Mouse (Mus musculus) forebrain, postnatal 0 days (tissue): ENCODE measurements around the gene Pcbp4. TPM values are rescaled to one million over a fixed set of nuclear protein-coding genes. Genes with fewer than 3 reads are reported as not detected.
A peak's percentile ranks its signal among the peaks of the same experiment; 100 is the strongest.

ENCODE experiments used
- ATAC-seq: fragments of 200-750 bp; cut with Nextera tagmentation; 2 replicates; pipeline ENCODE4 v1.8.0; 2017; ENCODE audit warnings: mild to moderate bottlenecking, moderate library complexity
- DNase-seq: peaks from one replicate; pipeline ENCODE4 v3.0.0-alpha.2; 2015
- H3K27ac ChIP-seq: fragments of 300-500 bp; sonication (generic); 2 replicates; pipeline ENCODE4 v1.5.1; 2014; ENCODE audit warnings: low read depth, mild to moderate bottlenecking, antibody characterized with exemption, low read length, moderate library complexity, mixed read lengths
- H3K27me3 ChIP-seq: fragments of 300-500 bp; sonication (generic); 2 replicates; pipeline ENCODE4 v1.6.1; 2014; ENCODE audit warnings: mild to moderate bottlenecking, low read length, mixed read lengths; ENCODE audit not compliant: insufficient read depth
- H3K36me3 ChIP-seq: fragments of 300-500 bp; sonication (generic); 2 replicates; pipeline ENCODE4 v1.6.1; 2014; ENCODE audit warnings: mild to moderate bottlenecking, moderate library complexity; ENCODE audit not compliant: insufficient read depth
- H3K4me1 ChIP-seq: fragments of 300-500 bp; sonication (generic); 2 replicates; pipeline ENCODE4 v1.6.1; 2014; ENCODE audit warnings: antibody characterized with exemption; ENCODE audit not compliant: insufficient read depth
- H3K4me2 ChIP-seq: fragments of 300-500 bp; sonication (generic); 2 replicates; pipeline ENCODE4 v1.6.1; 2014; ENCODE audit warnings: low read depth, mild to moderate bottlenecking, moderate library complexity
- H3K4me3 ChIP-seq: fragments of 300-500 bp; sonication (generic); 2 replicates; pipeline ENCODE4 v1.5.1; 2014; ENCODE audit warnings: low read depth, low read length, mixed read lengths
- H3K9ac ChIP-seq: fragments of 300-500 bp; sonication (generic); 2 replicates; pipeline ENCODE4 v1.6.1; 2014; ENCODE audit warnings: mild to moderate bottlenecking
- H3K9me3 ChIP-seq: fragments of 300-500 bp; sonication (generic); 2 replicates; pipeline ENCODE4 v1.6.1; 2016; ENCODE audit warnings: low read length
- CTCF ChIP-seq: sonication (generic); IDR thresholded peaks from 2 replicates; pipeline ENCODE4 v1.5.1; 2016; ENCODE audit warnings: antibody characterized with exemption, control low read depth, low read depth
- WGBS: fragments of 180-500 bp; shearing (Covaris S2); extraction: QIAGEN DNeasy Blood & Tissue Kit; methylation state at CpG from one replicate; pipeline ENCODE4 v1.1.7; 2014; 5-methylcytosine and 5-hydroxymethylcytosine counted together
- polyA plus RNA-seq: library from polyadenylated mRNA; unstranded; fragments of >200 nt; fragmentation: Nextera tagmentation; extraction: Ambion mirVana; gene quantifications from 2 replicates; pipeline ENCODE4 v1.2.1, GENCODE M21; 2015
- total RNA-seq: library from RNA; depleted of rRNA; stranded (reverse); fragments of >200 nt; gene quantifications from 2 replicates; pipeline ENCODE4 v1.2.3, GENCODE M21; 2014

Pcbp4 gene
- total and polyA plus RNA-seq, 2 experiments from 2014 or later: 251 to 454 TPM

GRCm38 (mm10) chr9:106461641-106462429 is 8.7 kb downstream of the Pcbp4 start:
- H3K36me3 ChIP-seq: peaks cover 37% of the 10 kb centered on the region
- TF ChIP-seq CTCF: no peak
- WGBS: 82% methylated on average over 16 of the region's 16 CpGs
- no peak overlapping the region for H3K4me3 ChIP-seq
- no peak overlapping the region for H3K4me2 ChIP-seq
- DNase-seq (no peak), ATAC-seq (no peak)
- no peaks in the 10 kb centered on the region for H3K27me3 ChIP-seq
- no peaks in the 10 kb centered on the region for H3K9me3 ChIP-seq
- H3K9ac ChIP-seq: no peak overlapping the region
- H3K4me1 ChIP-seq: peaks cover 15% of the 10 kb centered on the region
- H3K27ac ChIP-seq: no peak overlapping the region

- no peaks in the 10 kb centered on the region for H3K9me3 ChIP-seq
- peaks cover 9% of the 10 kb centered on the region; the same call in 1 of the 2 replicates for H3K4me1 ChIP-seq
- no peaks in the 10 kb centered on the region for H3K27me3 ChIP-seq
- ATAC-seq (no peak), DNase-seq (no peak)
- no peak overlapping the region for H3K4me3 ChIP-seq
- peaks cover 37% of the 10 kb centered on the region for H3K36me3 ChIP-seq
- WGBS: 92% methylated on average over 12 of the region's 12 CpGs
- no peak for TF ChIP-seq CTCF
- H3K9ac ChIP-seq: no peak overlapping the region
- no peak overlapping the region for H3K4me2 ChIP-seq
- no peak overlapping the region for H3K27ac ChIP-seq
Measured at GRCm38 (mm10) chr9:106462430-106462800, 9.3 kb downstream of the Pcbp4 start.

- no peaks in the 10 kb centered on the region for H3K9me3 ChIP-seq
- WGBS: 74% methylated on average over 21 of the region's 21 CpGs
Measured at GRCm38 (mm10) chr9:106463122-106464063, 10.3 kb downstream of the Pcbp4 start.

GRCm38 (mm10) chr9:106464751-106465541 is 11.9 kb downstream of the Pcbp4 start:
- H3K4me2 ChIP-seq: peak overlapping the region; percentile 99
- TF ChIP-seq CTCF: peak; percentile 15; the same call in 1 of the 2 replicates
- 3% methylated on average over 76 of the region's 99 CpGs for WGBS
- DNase-seq (peak; percentile 87), ATAC-seq (peak; percentile 85)
- no peaks in the 10 kb centered on the region for H3K27me3 ChIP-seq
- peak overlapping the region; percentile 82 for H3K27ac ChIP-seq
- H3K9me3 ChIP-seq: no peaks in the 10 kb centered on the region
- H3K9ac ChIP-seq: peak overlapping the region; percentile 81
- peaks cover 7% of the 10 kb centered on the region; the same call in 1 of the 2 replicates for H3K4me1 ChIP-seq
- peaks cover 37% of the 10 kb centered on the region for H3K36me3 ChIP-seq
- H3K4me3 ChIP-seq: peak overlapping the region; percentile 54

More at GRCm38 (mm10) chr9:106463122-106464063, 10.3 kb downstream of the Pcbp4 start:
- Histone ChIP-seq H3K9ac (no peak overlapping the region), H3K27me3 (no peaks in the 10 kb centered on the region), H3K4me1 (peaks cover 7% of the 10 kb centered on the region; the same call in 1 of the 2 replicates), H3K4me3 (no peak overlapping the region), H3K36me3 (peaks cover 37% of the 10 kb centered on the region), H3K27ac (no peak overlapping the region), H3K4me2 (no peak overlapping the region)
- DNase-seq (no peak), ATAC-seq (no peak)
- TF ChIP-seq CTCF: no peak

GRCm38 (mm10) chr9:106465571-106466200 is 12.6 kb downstream of the Pcbp4 start, which contains the start of gene Gpr62:
TSS of gene Gpr62 (minus strand) at chr9:106465938.
- 20% methylated on average over 26 of the region's 26 CpGs for WGBS
- peak; percentile 59 for DNase-seq
- peak; percentile 47 for ATAC-seq
- Histone ChIP-seq H3K9me3 (no peaks in the 10 kb centered on the region), H3K36me3 (peaks cover 35% of the 10 kb centered on the region), H3K27me3 (no peaks in the 10 kb centered on the region), H3K9ac (peak within 1 kb of the TSS; percentile 81), H3K4me3 (peak within 1 kb of the TSS; percentile 54), H3K4me2 (peak within 1 kb of the TSS; percentile 99), H3K27ac (peak within 1 kb of the TSS; percentile 82), H3K4me1 (peaks cover 7% of the 10 kb centered on the region; the same call in 1 of the 2 replicates)
- no peak for TF ChIP-seq CTCF

GRCm38 (mm10) chr9:106466721-106467120 is 13.6 kb downstream of the Pcbp4 start:
- Histone ChIP-seq H3K4me1 (peaks cover 7% of the 10 kb centered on the region; the same call in 1 of the 2 replicates), H3K4me2 (no peak overlapping the region), H3K27ac (no peak overlapping the region), H3K9ac (no peak overlapping the region), H3K27me3 (no peaks in the 10 kb centered on the region), H3K4me3 (no peak overlapping the region), H3K36me3 (peaks cover 27% of the 10 kb centered on the region), H3K9me3 (no peaks in the 10 kb centered on the region)
- WGBS: 94% methylated on average over 6 of the region's 6 CpGs
- ATAC-seq (no peak), DNase-seq (no peak)
- TF ChIP-seq CTCF: no peak
